Mouse (Mus musculus): Measurements from ENCODE around the gene Bri3bp.
"Not testable (repeated sequence)": the region's sequence is repeated elsewhere in the genome, so short reads cannot be mapped to it uniquely, and the experiment has no call there.

Bri3bp gene

DNA sequence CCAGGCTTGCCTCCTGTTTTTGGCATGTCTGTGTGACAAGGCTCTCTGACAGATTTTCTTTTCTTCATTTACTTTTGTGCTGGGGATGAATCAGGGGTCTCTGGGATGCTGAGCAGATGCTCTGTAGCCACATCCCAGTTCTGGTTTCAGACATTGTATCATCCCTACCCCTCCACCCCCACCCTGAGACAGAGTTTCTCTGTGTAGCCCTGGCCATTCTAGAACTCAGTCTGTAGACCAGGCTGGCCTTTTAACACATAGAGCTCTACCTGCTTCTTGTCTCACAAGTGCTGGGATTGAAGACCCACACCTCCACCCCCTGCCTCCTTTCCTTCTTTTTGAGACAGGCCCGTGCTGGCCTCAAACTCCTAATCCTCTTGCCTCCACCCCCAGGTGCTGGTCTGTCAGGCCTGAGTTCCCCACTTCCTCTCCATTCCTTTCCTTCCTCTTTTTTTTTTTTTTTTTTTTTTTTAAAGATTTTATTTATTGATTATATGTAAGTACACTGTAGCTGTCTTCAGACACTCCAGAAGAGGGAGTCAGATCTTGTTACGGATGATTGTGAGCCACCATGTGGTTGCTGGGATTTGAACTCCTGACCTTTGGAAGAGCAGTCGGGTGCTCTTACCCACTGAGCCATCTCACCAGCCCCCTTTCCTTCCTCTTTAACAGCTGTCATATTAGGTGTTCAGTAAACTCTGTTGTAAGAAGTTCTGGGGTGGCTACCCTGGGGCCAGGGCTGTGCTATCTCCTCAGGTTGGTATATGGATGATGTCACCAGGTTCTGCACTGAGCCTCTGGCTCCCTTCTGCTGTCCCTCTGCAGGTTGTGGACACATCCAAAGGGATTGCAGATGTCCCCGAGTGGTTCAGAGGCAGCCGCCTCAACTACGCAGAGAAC lies 42.6 kb downstream of the Bri3bp start:
- no peak for DNase-seq (ENCODE audit: low spot score in 2 of 2)

DNA sequence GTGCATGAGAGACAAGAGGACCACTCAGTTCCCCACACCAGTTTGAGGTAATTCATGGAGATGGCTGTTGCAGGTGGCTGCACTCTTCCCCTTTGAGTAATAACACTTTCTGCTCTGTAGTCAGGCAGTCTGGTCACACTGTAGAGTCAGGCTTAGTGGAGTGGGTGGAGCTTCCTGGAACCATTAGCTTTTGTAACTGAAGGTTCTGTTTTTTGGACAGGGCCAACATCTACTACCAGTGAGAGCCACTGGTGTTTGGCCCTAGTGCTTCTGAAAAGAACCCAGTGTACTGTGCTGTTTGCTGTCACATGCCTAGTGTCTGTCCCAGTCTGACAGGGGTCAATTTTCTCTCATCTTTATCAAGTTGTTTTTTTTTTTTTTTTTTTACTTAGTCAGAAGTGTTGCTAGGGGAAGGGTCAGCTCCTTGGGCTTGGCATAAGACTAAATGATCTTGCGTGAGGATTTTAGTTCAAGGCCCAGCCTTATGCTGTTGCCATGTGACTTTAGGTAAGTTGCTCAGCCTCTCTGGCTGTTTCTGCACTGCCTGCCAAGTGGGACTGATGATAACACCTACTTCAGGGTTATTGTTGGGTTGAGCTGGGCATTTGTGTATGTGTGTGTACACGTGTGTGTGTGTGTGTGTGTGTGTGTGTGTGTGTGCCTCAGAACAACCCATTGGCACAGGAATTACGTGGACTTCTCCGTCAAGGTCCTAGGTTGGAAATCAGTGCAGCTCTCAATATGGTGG lies 43.8 kb downstream of the Bri3bp start:
- no peak for DNase-seq (ENCODE audit: low spot score in 2 of 2)

DNA sequence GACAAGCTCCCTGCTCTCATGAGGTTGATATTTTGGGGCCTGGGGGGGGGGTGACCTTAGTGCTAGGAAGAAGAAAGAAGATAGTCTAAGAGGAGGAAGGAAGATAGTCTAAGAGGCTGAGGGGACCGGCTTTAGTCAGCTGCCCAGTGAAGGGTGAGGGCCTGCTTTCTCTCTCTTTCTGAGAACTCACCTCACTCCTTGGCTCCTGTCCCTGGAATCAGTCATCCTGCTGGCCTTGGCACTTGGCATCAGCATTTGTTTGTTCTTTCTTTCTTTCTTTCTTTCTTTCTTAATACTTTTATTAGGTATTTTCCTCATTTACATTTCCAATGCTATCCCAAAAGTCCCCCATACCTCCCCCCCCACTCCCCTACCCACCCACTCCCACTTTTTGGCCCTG lies 44.7 kb downstream of the Bri3bp start:
- no peak for DNase-seq (ENCODE audit: low spot score in 2 of 2)

DNA sequence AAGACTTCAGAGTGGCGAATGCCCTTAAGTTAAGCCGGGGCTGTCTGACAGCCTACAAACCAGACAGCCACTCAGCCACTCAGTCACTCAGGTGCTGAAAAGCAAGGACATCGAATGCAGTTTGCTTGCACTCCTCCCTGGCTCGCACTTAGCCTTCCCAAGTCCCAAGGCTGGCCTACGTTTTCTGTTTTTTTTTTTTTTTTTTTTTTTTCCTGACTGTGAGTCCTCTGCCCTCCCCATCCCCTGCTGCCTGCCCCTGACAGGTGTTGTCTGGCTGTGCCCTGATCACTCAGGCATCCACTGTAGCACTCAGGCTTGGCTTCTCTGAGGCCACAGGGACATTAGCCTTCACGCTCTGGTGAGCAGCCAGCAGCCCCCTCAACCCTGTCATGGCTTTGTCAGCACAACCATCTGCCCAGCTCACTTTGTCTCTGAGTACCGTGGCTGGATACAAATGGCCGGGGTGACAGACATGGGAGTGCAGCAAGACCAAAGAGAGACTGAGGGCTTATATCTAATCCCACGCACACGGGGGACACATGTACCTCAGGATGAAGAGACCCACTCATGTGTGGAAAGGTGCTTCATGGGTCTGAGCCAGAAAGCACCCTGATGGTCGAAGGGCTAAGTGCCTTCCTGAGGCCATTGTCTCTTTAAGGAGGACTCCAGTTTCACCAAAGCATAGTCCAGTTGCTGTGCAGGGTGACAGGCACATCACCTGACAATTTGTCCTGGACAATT lies 46.2 kb downstream of the Bri3bp start:
- no peak for DNase-seq (ENCODE audit: low spot score in 2 of 2)

DNA sequence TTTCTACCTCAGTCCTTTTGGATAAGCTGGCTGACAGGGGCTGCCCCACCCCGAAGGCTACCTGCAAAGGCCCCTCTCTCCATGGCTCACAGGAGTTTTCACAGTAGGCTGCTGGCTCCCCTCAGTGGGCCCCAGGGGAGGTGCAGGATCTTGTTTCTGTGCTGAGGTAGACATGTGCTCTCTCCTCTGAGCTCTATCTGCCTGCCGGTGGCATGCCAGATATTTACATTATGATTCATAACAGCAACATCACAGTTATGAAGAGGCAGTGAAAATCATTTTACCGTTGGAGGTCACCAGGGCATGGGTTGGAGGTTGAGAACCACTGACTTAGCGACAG lies 46.7 kb downstream of the Bri3bp start:
- DNase-seq (ENCODE audit: low spot score in 2 of 2), result no peak

DNA sequence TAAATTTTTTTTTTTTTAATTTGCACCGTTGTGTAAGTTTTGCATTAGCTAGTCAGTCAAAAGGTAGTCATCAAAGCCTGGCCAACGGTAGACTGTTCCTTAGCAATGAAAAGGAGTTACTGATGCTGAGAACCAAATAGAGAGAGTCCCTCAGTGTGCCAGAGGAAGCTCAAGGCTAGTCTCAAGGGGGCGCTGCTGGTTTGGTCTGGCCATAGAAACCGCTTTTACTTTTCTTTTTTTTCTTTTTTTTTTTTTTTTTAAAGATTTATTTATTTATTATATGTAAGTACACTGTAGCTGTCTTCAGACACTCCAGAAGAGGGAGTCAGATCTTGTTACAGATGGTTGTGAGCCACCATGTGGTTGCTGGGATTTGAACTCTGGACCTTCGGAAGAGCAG lies 47.6 kb downstream of the Bri3bp start:
- DNase-seq (ENCODE audit: low spot score in 2 of 2), result not testable (repeated sequence)

DNA sequence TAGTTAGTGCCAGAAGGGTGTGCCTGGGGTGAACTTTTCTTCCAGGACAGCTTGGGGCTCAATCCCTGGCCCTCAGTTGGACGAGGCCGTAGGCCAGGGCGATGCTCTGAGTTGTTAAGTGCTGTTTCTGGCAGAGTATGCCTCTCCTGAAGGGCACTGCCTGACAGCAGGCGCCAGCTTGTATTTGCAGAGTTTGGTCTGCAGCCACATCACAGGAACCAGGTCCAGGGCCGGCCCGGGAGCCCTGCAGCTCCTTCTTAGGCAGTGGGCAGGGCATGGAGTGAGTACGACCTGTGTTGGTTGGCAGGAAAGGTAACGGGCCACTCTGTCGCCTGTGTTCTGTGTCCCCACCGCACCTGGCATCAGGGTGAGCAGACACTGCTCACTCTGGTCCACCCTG lies 49.7 kb downstream of the Bri3bp start:
- no peak for DNase-seq (ENCODE audit: low spot score in 2 of 2)

DNA sequence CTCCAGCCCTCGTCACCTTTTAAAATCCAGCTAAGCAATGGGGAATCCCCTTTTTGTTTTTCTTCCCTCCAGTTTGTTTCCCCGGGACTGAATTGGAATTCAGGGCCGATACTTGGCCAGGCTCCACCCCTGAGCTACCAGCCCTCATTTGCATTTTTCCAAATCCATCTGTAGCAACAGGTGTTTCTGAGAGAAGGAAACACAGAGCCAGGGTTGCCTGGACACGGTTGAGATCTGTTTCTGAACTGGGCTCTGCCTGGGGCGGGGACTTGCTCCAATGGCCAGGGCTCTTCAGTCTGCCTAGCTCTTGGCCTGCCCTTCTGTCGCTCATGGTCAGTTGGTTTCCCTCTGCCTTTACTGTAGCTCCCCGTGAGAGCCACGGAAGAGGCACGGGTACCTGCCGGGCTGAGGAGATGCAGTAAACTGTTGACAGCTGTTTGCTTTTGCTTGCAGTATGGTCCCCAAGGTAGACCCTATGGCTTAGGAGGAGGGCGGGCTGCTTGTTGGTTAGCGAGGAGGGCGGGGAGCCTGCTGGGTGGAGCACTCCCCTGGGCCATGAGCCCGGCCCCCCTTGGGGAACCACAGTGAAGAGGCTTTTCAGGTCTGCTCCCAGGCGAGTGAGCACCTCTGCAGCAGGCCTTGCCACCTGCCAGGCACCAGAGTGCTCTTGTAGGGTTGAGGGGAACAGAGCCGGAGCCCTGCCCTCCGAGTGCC lies 51.2 kb downstream of the Bri3bp start:
- DNase-seq (ENCODE audit: low spot score in 2 of 2), result no peak

DNA sequence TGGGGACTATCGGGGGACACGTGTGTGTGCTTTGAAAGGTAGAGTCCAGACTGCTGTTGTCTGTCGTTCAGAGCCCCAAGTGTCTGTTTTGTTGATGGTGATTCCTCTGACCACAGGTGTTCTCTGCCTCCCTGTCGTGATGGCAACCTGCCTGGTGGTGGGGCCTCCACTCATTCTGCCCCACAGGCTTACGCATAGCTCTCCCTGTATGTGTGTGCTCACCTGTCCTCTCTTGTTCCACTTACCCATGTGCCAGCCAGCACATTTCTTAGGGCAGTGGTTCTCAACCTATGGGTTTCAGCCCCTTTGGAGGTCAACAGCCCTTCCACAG lies 51.7 kb downstream of the Bri3bp start:
- DNase-seq (ENCODE audit: low spot score in 2 of 2), result no peak

DNA sequence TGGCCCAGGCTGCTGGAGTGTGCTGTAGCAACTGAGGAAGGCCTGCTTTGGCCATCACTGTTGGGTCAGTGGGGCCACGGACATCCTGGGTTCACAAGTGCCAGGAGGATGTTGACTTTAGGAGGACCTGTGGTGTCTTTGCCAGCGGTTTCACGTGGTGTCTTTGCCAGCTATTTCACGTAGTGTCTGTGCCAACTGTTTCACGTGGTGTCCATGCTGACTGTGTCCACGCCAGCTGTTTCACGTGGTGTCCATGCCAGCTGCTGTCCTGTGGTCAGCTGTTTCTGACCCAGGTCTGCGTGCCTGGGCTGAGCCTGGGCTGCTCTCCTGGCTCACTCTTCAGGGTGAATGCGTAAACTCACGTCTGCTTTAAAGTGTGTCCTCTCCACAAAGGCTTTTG lies 54.3 kb downstream of the Bri3bp start:
- DNase-seq (ENCODE audit: low spot score in 2 of 2), result no peak

DNA sequence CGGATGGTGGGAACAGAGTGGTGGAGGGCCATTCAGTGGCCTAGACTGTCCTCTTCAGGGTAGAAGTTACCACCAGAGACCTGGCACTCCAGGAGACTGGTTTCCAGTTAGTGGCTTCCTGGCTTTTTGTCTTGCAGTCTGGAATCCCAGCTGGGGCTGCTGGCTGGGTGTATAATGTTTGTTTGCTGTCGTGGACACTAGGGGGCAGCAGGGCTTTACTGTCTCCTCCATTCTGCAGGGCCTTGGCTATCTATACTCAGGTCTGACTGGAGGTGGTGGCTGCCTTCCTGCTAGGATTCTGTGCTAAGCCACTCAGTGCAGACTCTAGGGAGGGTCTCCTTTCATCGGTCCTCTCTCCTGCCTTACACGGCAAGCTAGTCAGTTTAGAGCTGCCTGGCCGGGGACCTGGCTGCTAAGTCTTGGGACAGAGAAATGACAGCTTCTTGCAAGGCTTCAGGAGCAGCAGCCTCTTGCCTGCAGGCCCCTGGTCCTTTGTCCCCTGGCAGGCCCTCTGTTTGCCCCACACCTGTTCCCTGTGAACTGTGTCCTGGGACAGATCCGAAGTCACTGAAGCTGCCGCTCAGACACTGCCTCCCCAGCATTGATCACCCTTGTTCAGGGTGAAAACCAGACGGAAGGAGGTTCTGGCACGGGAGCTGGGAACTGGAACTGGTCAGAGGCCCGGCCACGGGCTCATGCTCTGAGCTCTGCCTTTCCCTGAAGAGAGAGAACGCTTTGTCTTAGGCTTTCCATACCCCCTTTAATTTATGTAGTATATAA lies 56.6 kb downstream of the Bri3bp start:
- DNase-seq (ENCODE audit: low spot score in 2 of 2), result peak; percentile 87 to 90

DNA sequence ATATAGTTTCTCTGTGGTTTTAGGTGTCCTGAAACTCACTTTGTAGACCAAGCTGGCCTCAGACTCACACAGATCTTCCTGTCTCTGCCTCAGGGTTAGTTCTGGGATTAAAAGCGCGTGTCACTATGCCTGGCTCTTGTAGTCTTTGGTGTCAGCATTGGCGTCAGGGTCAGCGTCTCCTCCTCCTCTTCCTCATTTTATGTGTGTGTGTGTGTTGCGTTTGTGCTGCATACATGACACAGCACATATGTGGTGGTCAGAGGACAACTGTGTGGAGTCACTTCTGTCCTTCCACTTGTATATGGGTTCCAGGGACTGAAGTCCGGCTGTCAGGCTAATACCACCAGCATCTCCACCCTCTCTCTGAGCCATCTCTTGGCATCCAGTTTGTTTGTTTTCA lies 60.1 kb downstream of the Bri3bp start:
- DNase-seq (ENCODE audit: low spot score in 2 of 2), result no peak

DNA sequence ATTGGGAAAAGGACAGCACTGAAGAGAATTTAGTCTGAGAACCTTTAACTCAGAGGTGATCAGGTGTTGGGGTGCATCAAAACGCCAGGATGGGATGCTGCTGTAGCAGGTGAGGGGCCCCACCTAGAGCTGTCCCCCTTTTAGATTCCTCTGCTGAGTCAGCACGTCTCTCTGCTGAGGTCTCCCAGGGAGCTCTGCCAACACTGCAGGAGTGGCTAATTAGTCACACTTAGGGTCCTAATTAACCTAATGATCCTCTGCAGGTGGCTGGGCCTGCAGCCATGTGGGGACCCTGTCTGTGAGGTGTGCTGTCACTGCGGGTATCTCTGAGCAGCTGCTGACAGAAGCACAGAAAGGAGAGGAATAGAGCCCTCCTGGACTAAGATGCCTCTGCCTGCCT lies 60.8 kb downstream of the Bri3bp start:
- no peak for DNase-seq (ENCODE audit: low spot score in 2 of 2)

DNA sequence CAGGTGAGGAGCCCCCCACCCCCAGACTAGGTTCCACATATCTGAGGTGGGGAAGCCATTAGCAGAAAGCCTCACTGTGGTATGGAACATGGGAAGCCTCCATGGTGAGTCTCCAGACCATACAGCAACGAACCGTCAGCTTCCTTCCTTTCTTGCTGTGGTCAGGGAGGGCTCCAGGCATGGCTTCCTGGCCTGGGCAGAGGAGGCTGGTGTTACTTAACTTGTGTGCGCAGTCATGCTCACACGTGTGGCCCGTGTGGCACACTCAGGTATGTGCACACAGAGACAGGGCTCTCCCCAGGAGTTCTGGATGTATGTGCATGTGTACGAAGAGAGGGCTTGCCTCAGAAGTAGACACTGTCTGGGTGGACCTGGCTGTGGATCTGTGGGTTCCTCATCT lies 62.3 kb downstream of the Bri3bp start:
- no peak for DNase-seq (ENCODE audit: low spot score in 2 of 2)

DNA sequence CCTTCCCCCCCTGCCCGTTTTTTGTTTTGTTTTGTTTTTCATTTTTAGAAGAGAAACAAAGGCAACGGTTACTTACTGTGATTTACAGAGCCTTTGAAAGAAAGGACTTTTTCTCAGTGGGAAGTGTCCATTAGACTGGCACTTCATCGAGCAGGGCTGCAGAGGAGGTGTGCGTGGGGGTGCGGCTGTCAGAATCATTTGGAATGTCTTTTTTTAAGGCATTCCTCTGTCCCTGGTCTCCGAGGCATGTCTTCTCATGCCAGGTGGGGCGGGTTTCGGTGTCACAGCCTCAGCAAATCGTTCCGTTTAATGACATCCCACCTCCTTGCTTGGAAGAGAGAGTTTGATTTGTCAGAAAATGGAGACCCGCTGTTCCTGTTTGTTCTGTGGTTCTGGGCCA lies 63.3 kb downstream of the Bri3bp start:
- DNase-seq (ENCODE audit: low spot score in 2 of 2), result peak in 1 of 2 experiments; percentile 55

DNA sequence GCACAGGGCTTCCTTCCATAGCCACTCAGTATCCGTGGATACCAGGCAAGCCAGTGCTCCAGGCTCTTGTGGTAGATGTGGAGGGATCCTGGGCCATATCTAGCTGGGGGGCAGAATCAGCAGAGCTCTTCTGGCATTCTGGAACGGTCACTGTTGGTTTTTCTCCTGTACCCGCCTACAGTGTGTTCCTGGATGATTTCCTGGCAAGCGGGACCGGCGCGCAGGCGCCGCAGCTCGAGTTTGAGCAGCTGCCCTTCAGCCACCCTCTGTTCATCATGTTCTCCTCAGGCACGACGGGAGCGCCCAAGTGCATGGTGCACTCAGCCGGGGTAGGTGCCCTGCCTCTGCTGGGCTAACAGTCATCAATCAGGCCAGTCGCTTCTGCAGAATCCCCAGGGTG lies 64.6 kb downstream of the Bri3bp start:
- peak in 1 of 2 experiments; percentile 53 for DNase-seq (ENCODE audit: low spot score in 2 of 2)

DNA sequence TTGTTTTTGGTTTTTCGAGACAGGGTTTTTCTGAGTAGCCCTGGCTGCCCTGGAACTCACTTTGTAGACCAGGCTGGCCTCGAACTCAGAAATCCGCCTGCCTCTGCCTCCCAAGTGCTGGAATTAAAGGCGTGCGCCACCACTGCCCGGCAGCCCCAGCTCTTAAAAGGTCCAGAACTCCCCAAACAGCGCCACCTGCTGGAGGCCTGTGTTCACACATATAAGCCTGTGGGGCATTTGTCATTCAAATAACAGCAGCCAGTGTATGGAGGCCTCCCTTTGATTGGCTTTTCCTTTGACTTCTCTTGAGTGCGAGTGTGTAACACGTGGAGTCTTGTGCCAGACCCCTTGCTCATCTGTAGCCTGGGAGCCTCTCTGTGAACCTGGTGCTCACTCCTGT lies 66.2 kb downstream of the Bri3bp start:
- DNase-seq (ENCODE audit: low spot score in 2 of 2), result no peak

DNA sequence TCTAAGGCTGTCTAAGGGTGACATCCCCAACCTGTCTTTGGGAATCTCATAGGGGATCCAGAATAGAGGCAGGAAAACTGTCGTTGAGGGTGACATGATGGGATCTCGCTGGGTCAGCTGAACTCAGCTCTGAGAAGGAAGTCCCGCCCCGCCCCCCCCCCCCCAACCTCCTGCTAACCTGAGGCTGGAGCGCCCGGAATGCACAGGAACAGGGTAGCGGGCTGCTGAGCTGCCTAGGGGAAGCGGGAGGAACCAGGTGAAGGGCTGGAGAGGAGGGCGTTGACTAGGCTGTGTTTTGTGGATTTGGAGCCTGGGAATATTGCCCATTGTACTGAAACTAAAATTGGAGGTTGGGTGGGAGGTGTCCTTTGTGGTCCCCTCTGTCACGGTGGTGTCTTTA lies 66.6 kb downstream of the Bri3bp start:
- no peak for DNase-seq (ENCODE audit: low spot score in 2 of 2)

DNA sequence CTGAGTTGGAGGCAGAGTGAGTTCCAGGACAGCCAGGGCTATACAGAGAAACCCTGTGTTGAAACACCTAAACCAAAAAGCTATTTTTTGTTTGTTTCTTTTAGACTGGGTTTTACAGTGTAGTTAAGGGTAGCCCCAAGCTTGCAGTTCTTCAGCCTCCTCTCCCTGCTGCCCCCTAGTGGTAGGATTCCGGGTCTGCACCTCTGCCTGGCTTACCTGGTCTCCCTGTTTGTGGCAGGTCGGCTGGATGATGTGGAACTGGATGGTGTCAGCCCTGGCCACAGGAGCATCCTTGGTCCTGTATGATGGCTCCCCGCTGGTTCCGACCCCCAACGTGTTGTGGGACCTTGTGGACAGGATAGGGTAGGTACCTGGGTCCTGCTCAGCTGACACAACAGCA lies 68.2 kb downstream of the Bri3bp start:
- DNase-seq (ENCODE audit: low spot score in 2 of 2), result no peak

Data from right cerebral cortex, adult 2 months (tissue).